In genomic region chr19:3654940-3655339, GRCm38 (mm10) we compare ENCODE assay signal across 15 mouse cellular contexts. TPM values are rescaled to one million over a fixed set of nuclear protein-coding genes. Genes with fewer than 3 reads are reported as not detected.
DNase-seq lines count a peak whose midpoint lies in the region; ATAC-seq and TF ChIP-seq lines count a peak whose summit lies in the region.
"Had no signal": no experiment of that assay in that cellular context is flagged by ENCODE, and none has a peak within 500 bp of the region (broad histone marks: within the 10 kb centered on the region; RNA-seq: fewer than 3 reads in every experiment).

No protein-coding gene starts in this region.

- no peaks in the 10 kb centered on the region for H3K27me3 ChIP-seq in embryonic facial prominence, embryonic 15.5 days
- H3K27me3 ChIP-seq in embryonic facial prominence, embryonic 10.5 days (replicated peaks; ENCODE audit: low read depth, poor library complexity, severe bottlenecking): no peaks in the 10 kb centered on the region
- no peaks in the 10 kb centered on the region for H3K27me3 ChIP-seq in kidney, embryonic 16.5 days (ENCODE audit: insufficient read depth, low read length)
- no peaks in the 10 kb centered on the region for H3K27me3 ChIP-seq in CH12.LX (replicated peaks)
- no peaks in the 10 kb centered on the region for H3K27me3 ChIP-seq in stomach, postnatal 0 days (ENCODE audit: control insufficient read depth, insufficient read depth, low read length)
- H3K27me3 ChIP-seq: limb, embryonic 13.5 days; neural tube, embryonic 12.5 days; Patski had no signal

- H3K27ac ChIP-seq in embryonic facial prominence, embryonic 15.5 days (replicated peaks): 0 out of 2 replicates have a peak overlapping the region, but pooled peaks have one; percentile 34
- no peak overlapping the region for H3K27ac ChIP-seq in embryonic facial prominence, embryonic 10.5 days (replicated peaks)
- H3K27ac ChIP-seq in kidney, embryonic 16.5 days (ENCODE audit: low read length): peak overlapping the region; percentile 61; the same call in 1 of the 2 replicates
- H3K27ac ChIP-seq in CH12.LX (ENCODE audit: insufficient read depth, low read depth): no peak overlapping the region
- no peak overlapping the region for H3K27ac ChIP-seq in stomach, postnatal 0 days (replicated peaks)
- H3K27ac ChIP-seq: limb, embryonic 13.5 days; neural tube, embryonic 12.5 days had no signal

- 64% methylated on average over 4 of the region's 4 CpGs for WGBS in embryonic facial prominence, embryonic 15.5 days
- WGBS in embryonic facial prominence, embryonic 10.5 days: 77% methylated on average over 4 of the region's 4 CpGs
- WGBS in kidney, embryonic 16.5 days: 62% methylated on average over 4 of the region's 4 CpGs
- 77% methylated on average over 4 of the region's 4 CpGs for WGBS in stomach, postnatal 0 days

- H3K4me3 ChIP-seq in embryonic facial prominence, embryonic 15.5 days (replicated peaks): no peak overlapping the region
- H3K4me3 ChIP-seq in embryonic facial prominence, embryonic 10.5 days: no peak overlapping the region
- no peak overlapping the region for H3K4me3 ChIP-seq in kidney, embryonic 16.5 days (ENCODE audit: low read length)
- H3K4me3 ChIP-seq in CH12.LX (replicated peaks in 1 of 3; ENCODE audit: low read depth in 2 of 3, low read length in 2 of 3, poor library complexity in 1 of 3): no peak overlapping the region
- H3K4me3 ChIP-seq in stomach, postnatal 0 days (ENCODE audit: low read depth, low read length): no peak overlapping the region
- H3K4me3 ChIP-seq: limb, embryonic 13.5 days; neural tube, embryonic 12.5 days had no signal

- H3K36me3 ChIP-seq in embryonic facial prominence, embryonic 15.5 days: peaks cover 51% of the 10 kb centered on the region
- peaks cover 95% of the 10 kb centered on the region for H3K36me3 ChIP-seq in embryonic facial prominence, embryonic 10.5 days (replicated peaks)
- peaks cover 39% of the 10 kb centered on the region for H3K36me3 ChIP-seq in kidney, embryonic 16.5 days (ENCODE audit: insufficient read depth, low read length)
- no peaks in the 10 kb centered on the region for H3K36me3 ChIP-seq in CH12.LX (replicated peaks in 1 of 2; ENCODE audit: control insufficient read depth in 1 of 2, insufficient read depth in 1 of 2, low read length in 1 of 2)
- peaks cover 16% of the 10 kb centered on the region for H3K36me3 ChIP-seq in stomach, postnatal 0 days (ENCODE audit: control insufficient read depth, insufficient read depth, low read length)

- in situ Hi-C loops in CH12.LX (cut with MboI; ENCODE audit: low pct_ligation_motif_present, low pct_unique_long_range_greater_than_20kb, low sequenced_read_pairs): no loop called here

- peak in 1 of 2 experiments; percentile 37; a peak in 2 of 4 replicates for TF ChIP-seq CTCF in CH12.LX (conservative IDR thresholded peaks at IDR 0.05 in 1 of 2, IDR thresholded peaks at IDR 0.05 in 1 of 2; ENCODE audit: low read depth in 2 of 2, low read length in 2 of 2)
- peak; percentile 39 for TF ChIP-seq CTCF in stomach, postnatal 0 days (IDR thresholded peaks at IDR 0.05; ENCODE audit: low read depth)

- H3K4me2 ChIP-seq in embryonic facial prominence, embryonic 15.5 days (replicated peaks): no peak overlapping the region
- H3K4me2 ChIP-seq in kidney, embryonic 16.5 days (replicated peaks; ENCODE audit: low read depth, low read length): no peak overlapping the region
- H3K4me2 ChIP-seq in CH12.LX (ENCODE audit: insufficient read depth, low read depth, poor library complexity, severe bottlenecking): no peak overlapping the region
- H3K4me2 ChIP-seq in stomach, postnatal 0 days (replicated peaks; ENCODE audit: low read depth): no peak overlapping the region
- H3K4me2 ChIP-seq: limb, embryonic 13.5 days; neural tube, embryonic 12.5 days had no signal

- TF ChIP-seq EP300 in CH12.LX (IDR thresholded peaks at IDR 0.05; ENCODE audit: low read length): no peak
- no peak for TF ChIP-seq EP300 in stomach, postnatal 0 days (optimal IDR thresholded peaks at IDR 0.05)

- ATAC-seq in embryonic facial prominence, embryonic 15.5 days (ENCODE audit: insufficient number of reproducible peaks, low FRiP score, low TSS enrichment, low read depth): no peak
- ATAC-seq in kidney, embryonic 16.5 days (ENCODE audit: low FRiP score, low TSS enrichment): no peak
- no peak for ATAC-seq in stomach, postnatal 0 days (ENCODE audit: low FRiP score, low TSS enrichment)
- ATAC-seq: inflammation-experienced regulatory T-cells, adult 6 months; Patski had no signal

- H3K4me1 ChIP-seq in embryonic facial prominence, embryonic 15.5 days: peaks cover 35% of the 10 kb centered on the region
- H3K4me1 ChIP-seq in embryonic facial prominence, embryonic 10.5 days: peaks cover 5% of the 10 kb centered on the region; the same call in 1 of the 2 replicates
- H3K4me1 ChIP-seq in kidney, embryonic 16.5 days (ENCODE audit: insufficient read depth, low read length): peaks cover 20% of the 10 kb centered on the region
- H3K4me1 ChIP-seq in CH12.LX (ENCODE audit: control insufficient read depth in 1 of 2, insufficient read depth in 2 of 2): peaks cover 0 to 3% of the 10 kb centered on the region in 2 experiments; a peak in 1 of 4 replicates
- no peaks in the 10 kb centered on the region for H3K4me1 ChIP-seq in stomach, postnatal 0 days (replicated peaks; ENCODE audit: control insufficient read depth, insufficient read depth)
- H3K4me1 ChIP-seq: limb, embryonic 13.5 days; neural tube, embryonic 12.5 days had no signal

- peak; percentile 22 for TF ChIP-seq RAD21 in CH12.LX (IDR thresholded peaks at IDR 0.05; ENCODE audit: low read depth, low read length)

- no peaks in the 10 kb centered on the region for H3K9me3 ChIP-seq in embryonic facial prominence, embryonic 15.5 days (replicated peaks)
- peaks cover 18% of the 10 kb centered on the region; the same call in 1 of the 2 replicates for H3K9me3 ChIP-seq in embryonic facial prominence, embryonic 10.5 days
- H3K9me3 ChIP-seq in kidney, embryonic 16.5 days (ENCODE audit: low read length): peaks cover 10% of the 10 kb centered on the region
- peaks cover 6% of the 10 kb centered on the region for H3K9me3 ChIP-seq in CH12.LX (replicated peaks; ENCODE audit: low read length)
- no peaks in the 10 kb centered on the region for H3K9me3 ChIP-seq in stomach, postnatal 0 days (ENCODE audit: control insufficient read depth, low read length)
- H3K9me3 ChIP-seq: neural tube, embryonic 12.5 days had no signal

- no peak for DNase-seq in embryonic facial prominence, embryonic 10.5 days (ENCODE audit: low spot score)
- no peak for DNase-seq in kidney, postnatal 10 days
- DNase-seq in CH12.LX (ENCODE audit: extremely low read depth): no peak
- DNase-seq in stomach, postnatal 0 days (ENCODE audit: low spot score): no peak
- no peak for DNase-seq in spleen, adult 18-20 months
- no peak for DNase-seq in adrenal gland, postnatal 14 days
- DNase-seq: adrenal gland, postnatal 25 days; cerebellum, adult 11-12 months; right cerebral cortex, adult 18-20 months had no signal

- no peaks in the 10 kb centered on the region for H3K79me2 ChIP-seq in CH12.LX (replicated peaks; ENCODE audit: control insufficient read depth, extremely low read depth, insufficient read depth, poor library complexity, severe bottlenecking)

- H3K9ac ChIP-seq in embryonic facial prominence, embryonic 15.5 days: no peak overlapping the region
- no peak overlapping the region for H3K9ac ChIP-seq in kidney, embryonic 16.5 days (replicated peaks; ENCODE audit: low read length)
- no peak overlapping the region for H3K9ac ChIP-seq in CH12.LX (ENCODE audit: insufficient read depth, low read depth)
- H3K9ac ChIP-seq in stomach, postnatal 0 days (ENCODE audit: low read length): no peak overlapping the region
- H3K9ac ChIP-seq: limb, embryonic 13.5 days; neural tube, embryonic 12.5 days had no signal

- dilution Hi-C loops in CH12.LX (cut with MboI; ENCODE audit: extremely low pct_ligation_motif_present, extremely low pct_unique_long_range_greater_than_20kb, low sequenced_read_pairs): no loop called here

- no peak for TF ChIP-seq POLR2A in CH12.LX (IDR thresholded peaks at IDR 0.05; ENCODE audit: low read depth, low read length)

TF ChIP-seq in CH12.LX, 34 proteins besides CTCF, POLR2A, EP300 and RAD21:
- TF ChIP-seq SMC3 (IDR thresholded peaks at IDR 0.05; ENCODE audit: low read depth, low read length) (peak; percentile 7), PAX5 (IDR thresholded peaks at IDR 0.05; ENCODE audit: low read length) (no peak), MAX (IDR thresholded peaks at IDR 0.05; ENCODE audit: low read length) (no peak), MEF2A (IDR thresholded peaks at IDR 0.05; ENCODE audit: borderline replicate concordance, low read depth, low read length) (no peak), JUND (conservative IDR thresholded peaks at IDR 0.05; ENCODE audit: low read depth, low read length) (no peak), UBTF (IDR thresholded peaks at IDR 0.05; ENCODE audit: low read depth, low read length) (no peak)

RNA-seq across cellular contexts. Expression of gene Lrp5, which starts 31.4 kb away (rescaled TPM):
- 7.7 and 8.6 TPM in 2 replicates for polyA plus RNA-seq in embryonic facial prominence, embryonic 15.5 days (2015; fragmentation: Nextera tagmentation; extraction: Ambion mirVana)
- 5.5 and 5.6 TPM in 2 replicates for polyA plus RNA-seq in embryonic facial prominence, embryonic 10.5 days (2016; fragmentation: Nextera tagmentation; extraction: Ambion mirVana)
- 7.0 TPM in 2 replicates for polyA plus RNA-seq in kidney, embryonic 16.5 days (2015; fragmentation: Nextera tagmentation; extraction: Ambion mirVana)
- 0.88 and 1.4 TPM in 2 replicates for total RNA-seq in CH12.LX (2012; rRNA removed)
- 0.13 and 0.32 TPM in 2 replicates for total RNA-seq in CH12.LX (2014; rRNA removed)
- 0.93 and 1.1 TPM in 2 replicates for polyA plus RNA-seq in CH12.LX (2012; ENCODE audit: insufficient read length, low read depth)
- 2.6 and 2.7 TPM in 2 replicates for polyA plus RNA-seq in stomach, postnatal 0 days (2015; fragmentation: Nextera tagmentation; extraction: Ambion mirVana)
- total RNA-seq in adrenal gland, postnatal 14 days (2021): 96.5 and 97.9 TPM in 2 replicates

RNA-seq across cellular contexts. Expression of gene 1810055G02Rik, which starts 53.2 kb away (rescaled TPM):
- polyA plus RNA-seq in embryonic facial prominence, embryonic 15.5 days (2015; fragmentation: Nextera tagmentation; extraction: Ambion mirVana): 54.4 and 55.9 TPM in 2 replicates
- 46.4 and 46.5 TPM in 2 replicates for polyA plus RNA-seq in embryonic facial prominence, embryonic 10.5 days (2016; fragmentation: Nextera tagmentation; extraction: Ambion mirVana)
- polyA plus RNA-seq in kidney, embryonic 16.5 days (2015; fragmentation: Nextera tagmentation; extraction: Ambion mirVana): 46.1 and 46.4 TPM in 2 replicates
- total RNA-seq in CH12.LX (2012; rRNA removed) (7.9 and 8.0 TPM in 2 replicates), CH12.LX (2014; rRNA removed) (4.9 and 5.6 TPM in 2 replicates)
- 9.5 and 10.8 TPM in 2 replicates for polyA plus RNA-seq in CH12.LX (2012; ENCODE audit: insufficient read length, low read depth)
- polyA plus RNA-seq in stomach, postnatal 0 days (2015; fragmentation: Nextera tagmentation; extraction: Ambion mirVana): 17.1 and 18.8 TPM in 2 replicates
- 29.2 and 33.7 TPM in 2 replicates for total RNA-seq in adrenal gland, postnatal 14 days (2021)

Comparison
In these comparisons a context has a peak if more than half of its experiments do, and no peak if none do; other contexts are left out.
1. H3K27ac ChIP-seq: peak in embryonic facial prominence, embryonic 15.5 days (single experiment) and kidney, embryonic 16.5 days (single experiment); none in embryonic facial prominence, embryonic 10.5 days (single experiment), CH12.LX (single experiment) and stomach, postnatal 0 days (single experiment).